Mouse (Mus musculus): ENCODE results near the gene Insig1.

GRCm38 (mm10) chr5:28042021-28042420, 29.1 kb upstream of the Insig1 start:
- no peak for TF ChIP-seq POLR2A (IDR thresholded peaks at IDR 0.05; ENCODE audit: insufficient read depth, low read length)
- no peak for TF ChIP-seq CTCF (IDR thresholded peaks at IDR 0.05; ENCODE audit: low read depth, low read length)
